Mouse (Mus musculus) bone marrow macrophage, adult 2 months (primary cell): ENCODE results near the gene Tas1r3. TPM values are rescaled to one million over a fixed set of nuclear protein-coding genes. Genes with fewer than 3 reads are reported as not detected.

Source experiments
- H3K27ac ChIP-seq: 2 replicates; pipeline ENCODE4 v1.5.1; 2012; ENCODE audit warnings: low read depth, low read length; ENCODE audit not compliant: insufficient read depth
- H3K4me1 ChIP-seq: 2 replicates; pipeline ENCODE4 v1.6.1; 2012; ENCODE audit warnings: low read length; ENCODE audit not compliant: control insufficient read depth, insufficient read depth
- H3K4me3 ChIP-seq: 2 replicates; pipeline ENCODE4 v1.5.1; 2012; ENCODE audit warnings: mild to moderate bottlenecking, low read length, moderate library complexity; ENCODE audit not compliant: insufficient read depth
- CTCF ChIP-seq: IDR thresholded peaks from 2 replicates; pipeline ENCODE4 v1.5.1; 2012; ENCODE audit warnings: low read depth, mild to moderate bottlenecking, low read length, moderate library complexity
- POLR2A ChIP-seq: IDR thresholded peaks from 2 replicates; pipeline ENCODE4 v1.6.1; 2012; ENCODE audit warnings: mild to moderate bottlenecking, low read depth, low read length, borderline replicate concordance
- polyA plus RNA-seq: library from polyadenylated mRNA; stranded (reverse); fragments of >200 nt; gene quantifications from 2 replicates; pipeline ENCODE4 v1.2.4, GENCODE M21; 2012; ENCODE audit not compliant: missing spikeins, insufficient read depth, insufficient read length

Tas1r3 gene
- polyA plus RNA-seq, 1 experiment = 0.62 TPM

DNA sequence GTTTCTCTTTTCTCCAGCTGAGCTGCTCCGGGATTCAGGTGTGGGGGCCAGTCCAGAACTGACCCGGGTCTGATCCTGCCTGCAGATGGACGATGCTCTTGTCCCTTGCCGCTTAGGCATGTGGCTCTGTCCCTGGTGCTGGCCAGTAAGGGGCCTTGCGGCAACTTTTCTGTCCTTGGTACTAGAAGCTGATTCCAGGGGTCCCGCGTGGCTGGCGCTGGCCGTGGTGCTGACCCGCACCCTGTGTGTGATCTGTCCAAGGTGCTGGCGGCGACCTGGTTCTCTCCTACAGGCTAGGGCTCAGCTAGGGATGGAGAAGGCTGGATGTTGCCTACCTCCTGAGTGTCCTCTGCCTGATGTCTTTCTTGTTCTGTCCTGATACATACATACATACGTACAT, 3.8 kb downstream of the Tas1r3 start:
- TF ChIP-seq CTCF (no peak), POLR2A (no peak)
- Histone ChIP-seq H3K4me3 (no peak overlapping the region), H3K4me1 (no peaks in the 10 kb centered on the region), H3K27ac (no peak overlapping the region)

DNA sequence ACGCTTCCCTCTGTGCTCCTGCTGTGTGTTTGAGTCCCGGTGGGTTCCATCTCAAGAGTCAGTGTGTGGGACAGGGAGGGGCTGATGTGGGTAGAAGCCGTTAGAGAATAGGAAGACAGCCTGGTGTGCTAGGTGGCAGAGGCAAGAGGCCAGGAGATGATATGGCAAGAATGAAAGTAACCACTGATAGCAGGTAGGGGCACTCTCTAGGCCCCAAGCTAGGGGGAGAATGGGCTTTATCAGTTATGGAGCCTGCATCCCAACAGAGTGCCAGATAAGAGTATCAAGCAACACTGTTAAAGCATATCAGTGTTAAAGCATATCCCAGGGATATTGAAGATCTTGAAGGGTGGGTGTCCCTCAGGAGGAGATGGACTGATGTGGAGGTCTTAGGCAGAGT, 6.3 kb downstream of the Tas1r3 start:
- Histone ChIP-seq H3K4me1 (peaks cover 14% of the 10 kb centered on the region), H3K4me3 (no peak overlapping the region), H3K27ac (no peak overlapping the region)
- TF ChIP-seq CTCF (no peak), POLR2A (no peak)

DNA sequence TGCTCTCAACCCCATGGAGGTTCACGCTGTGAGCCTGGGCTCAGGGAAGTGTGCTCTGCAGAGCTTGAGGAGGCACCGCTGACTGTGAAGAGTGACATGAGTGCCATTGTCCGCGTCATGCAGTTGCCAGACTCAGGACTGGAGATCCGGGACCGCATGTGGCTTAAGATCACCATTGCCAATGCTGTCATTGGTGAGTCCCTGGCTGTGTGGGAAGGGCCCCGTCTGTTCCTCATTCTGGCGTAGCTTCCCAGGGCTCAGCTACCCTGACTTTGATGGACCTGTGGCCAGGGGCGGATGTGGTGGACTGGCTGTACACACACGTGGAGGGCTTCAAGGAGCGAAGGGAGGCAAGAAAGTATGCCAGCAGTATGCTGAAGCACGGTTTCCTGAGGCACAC, 7.1 kb downstream of the Tas1r3 start:
- peaks cover 21% of the 10 kb centered on the region for H3K4me1 ChIP-seq
- TF ChIP-seq CTCF (no peak), POLR2A (no peak)
- no peak overlapping the region for H3K27ac ChIP-seq
- no peak overlapping the region for H3K4me3 ChIP-seq

DNA sequence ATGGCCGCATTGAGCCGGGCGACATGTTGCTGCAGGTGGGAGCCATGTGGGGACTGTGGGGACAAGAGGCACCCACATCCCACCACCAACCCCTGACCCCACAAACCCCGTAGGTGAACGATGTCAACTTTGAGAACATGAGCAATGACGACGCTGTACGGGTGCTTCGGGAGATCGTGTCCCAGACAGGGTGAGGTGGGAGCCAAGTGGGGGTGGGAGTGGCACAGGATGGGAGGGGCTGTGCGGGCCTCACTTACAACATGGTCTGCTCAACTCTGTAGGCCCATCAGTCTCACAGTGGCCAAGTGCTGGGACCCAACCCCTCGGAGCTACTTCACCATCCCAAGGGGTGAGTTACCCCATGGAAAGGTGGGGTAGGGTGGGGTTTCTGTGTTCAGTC, 8.2 kb downstream of the Tas1r3 start:
- Histone ChIP-seq H3K4me3 (no peak overlapping the region), H3K4me1 (peaks cover 25% of the 10 kb centered on the region), H3K27ac (no peak overlapping the region)
- TF ChIP-seq POLR2A (no peak), CTCF (no peak)

DNA sequence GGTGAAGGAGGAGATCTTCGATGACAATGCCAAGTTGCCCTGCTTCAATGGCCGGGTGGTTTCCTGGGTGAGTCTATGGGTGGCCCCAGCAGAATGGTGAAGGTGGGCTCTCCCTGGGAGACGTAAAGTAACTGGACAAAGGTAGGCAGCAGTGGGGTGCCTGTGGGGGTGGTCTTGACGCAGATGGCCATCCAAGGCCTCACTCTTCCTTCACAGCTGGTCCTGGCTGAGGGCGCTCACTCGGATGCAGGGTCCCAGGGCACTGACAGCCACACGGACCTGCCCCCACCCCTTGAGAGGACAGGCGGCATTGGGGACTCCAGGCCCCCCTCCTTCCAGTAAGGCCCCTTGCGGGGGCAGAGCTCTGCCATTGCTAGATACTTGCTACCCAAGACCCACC, 9.7 kb downstream of the Tas1r3 start:
- H3K4me3 ChIP-seq = no peak overlapping the region
- no peak for TF ChIP-seq CTCF
- no peak for TF ChIP-seq POLR2A
- peaks cover 38% of the 10 kb centered on the region for H3K4me1 ChIP-seq
- no peak overlapping the region for H3K27ac ChIP-seq

DNA sequence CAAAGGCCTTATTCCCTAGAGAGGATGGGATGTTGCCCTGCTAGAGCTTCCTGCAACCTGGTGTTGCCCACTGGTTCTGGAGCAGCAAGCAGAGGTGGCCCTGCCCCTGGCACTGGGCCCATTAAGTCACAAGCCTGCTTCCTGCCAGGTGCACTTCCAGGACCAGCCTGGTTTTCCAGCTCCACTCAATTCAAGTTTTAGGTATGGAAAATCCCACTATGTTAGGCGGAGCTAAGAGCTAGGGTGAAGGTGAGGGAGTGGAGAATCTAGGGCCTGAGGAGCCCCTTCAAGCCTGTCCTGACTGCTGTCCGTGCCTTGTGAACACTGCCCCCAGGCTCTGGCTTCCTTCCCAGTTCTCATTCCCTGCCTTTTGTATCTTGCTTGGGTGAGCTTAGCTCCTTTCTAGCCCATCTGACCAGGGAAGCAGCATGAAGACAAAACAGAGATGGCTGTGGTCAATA, 11.2 kb downstream of the Tas1r3 start:
- TF ChIP-seq CTCF = no peak
- no peak for TF ChIP-seq POLR2A
- H3K27ac ChIP-seq = no peak overlapping the region
- no peak overlapping the region for H3K4me3 ChIP-seq
- H3K4me1 ChIP-seq = peaks cover 39% of the 10 kb centered on the region

DNA sequence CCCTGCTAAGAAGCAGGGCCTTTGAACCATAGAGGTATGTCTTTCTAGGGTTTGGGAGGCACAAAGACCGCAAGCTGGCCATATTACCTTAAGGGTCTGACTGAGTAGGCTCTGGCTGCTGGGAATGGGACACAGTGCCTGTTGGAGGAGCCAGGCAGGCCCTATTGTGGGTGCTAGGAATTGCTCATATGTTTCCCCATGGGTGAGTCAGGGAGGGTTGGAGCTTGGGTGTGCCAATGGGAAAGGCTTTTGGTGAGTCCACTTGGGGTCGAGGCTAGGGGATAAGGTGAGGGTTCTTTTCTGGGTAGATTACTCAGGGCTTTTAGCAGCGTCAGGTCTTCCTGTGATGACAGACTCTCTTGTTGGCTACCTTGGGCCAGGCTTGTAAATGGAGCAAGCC, 11.8 kb downstream of the Tas1r3 start:
- no peak overlapping the region for H3K27ac ChIP-seq
- TF ChIP-seq CTCF = no peak
- no peak for TF ChIP-seq POLR2A
- H3K4me1 ChIP-seq = peaks cover 43% of the 10 kb centered on the region
- no peak overlapping the region for H3K4me3 ChIP-seq

DNA sequence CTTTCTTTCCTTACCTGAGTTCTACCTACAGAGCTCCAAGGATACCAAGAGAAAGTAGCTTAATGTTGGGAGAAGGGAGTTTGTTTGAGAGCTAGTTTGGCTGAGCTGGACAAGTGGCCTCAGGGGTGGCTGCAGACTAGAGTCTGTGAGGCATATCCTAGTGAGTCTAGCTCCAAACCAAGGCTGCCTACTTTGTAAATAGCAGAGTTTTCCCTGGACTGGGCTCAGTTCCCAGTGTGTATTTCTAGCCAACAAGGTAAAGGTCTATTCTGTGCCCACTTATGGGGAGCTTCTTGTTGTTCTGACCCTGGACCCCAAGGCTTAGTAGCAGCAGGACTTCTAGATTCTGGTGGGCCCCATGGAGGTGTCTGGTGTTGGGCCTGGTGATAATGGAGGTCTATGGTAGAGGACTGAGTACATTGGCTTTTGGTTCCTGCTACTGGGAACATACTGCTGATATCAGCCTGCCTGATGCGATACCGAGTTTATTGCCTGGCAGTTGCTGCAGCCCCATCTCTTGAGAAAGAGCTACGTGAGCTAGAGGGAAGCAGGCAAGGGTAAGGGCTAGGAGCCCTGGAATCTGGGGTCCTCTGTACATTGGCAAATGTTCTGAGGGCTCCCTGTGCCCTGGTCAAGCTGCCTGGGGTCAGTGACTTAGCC, 13.2 kb downstream of the Tas1r3 start:
- H3K27ac ChIP-seq = no peak overlapping the region
- no peak for TF ChIP-seq POLR2A
- TF ChIP-seq CTCF = no peak
- H3K4me3 ChIP-seq = no peak overlapping the region
- peaks cover 43% of the 10 kb centered on the region for H3K4me1 ChIP-seq

DNA sequence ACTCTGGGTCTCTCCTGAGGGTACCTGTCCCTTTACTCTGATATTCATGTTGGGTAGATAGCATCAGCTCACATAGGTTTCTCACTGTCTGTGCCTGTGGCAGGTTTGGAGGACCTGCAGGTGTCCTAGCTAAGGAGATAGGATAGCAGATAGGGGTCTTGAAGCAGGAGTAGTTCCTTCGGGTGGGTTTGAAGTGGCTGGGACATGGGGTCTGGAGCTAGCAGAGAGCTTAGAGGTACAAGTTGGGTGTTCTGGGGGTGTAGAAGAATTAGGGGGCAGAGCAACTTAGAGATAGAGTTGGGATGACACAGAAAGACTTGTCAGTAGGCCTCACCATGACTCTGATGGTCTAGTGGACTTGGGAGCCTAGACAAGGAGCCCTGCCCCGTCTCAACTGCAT, 13.8 kb downstream of the Tas1r3 start:
- H3K27ac ChIP-seq = no peak overlapping the region
- TF ChIP-seq POLR2A (no peak), CTCF (no peak)
- peaks cover 43% of the 10 kb centered on the region for H3K4me1 ChIP-seq
- no peak overlapping the region for H3K4me3 ChIP-seq

DNA sequence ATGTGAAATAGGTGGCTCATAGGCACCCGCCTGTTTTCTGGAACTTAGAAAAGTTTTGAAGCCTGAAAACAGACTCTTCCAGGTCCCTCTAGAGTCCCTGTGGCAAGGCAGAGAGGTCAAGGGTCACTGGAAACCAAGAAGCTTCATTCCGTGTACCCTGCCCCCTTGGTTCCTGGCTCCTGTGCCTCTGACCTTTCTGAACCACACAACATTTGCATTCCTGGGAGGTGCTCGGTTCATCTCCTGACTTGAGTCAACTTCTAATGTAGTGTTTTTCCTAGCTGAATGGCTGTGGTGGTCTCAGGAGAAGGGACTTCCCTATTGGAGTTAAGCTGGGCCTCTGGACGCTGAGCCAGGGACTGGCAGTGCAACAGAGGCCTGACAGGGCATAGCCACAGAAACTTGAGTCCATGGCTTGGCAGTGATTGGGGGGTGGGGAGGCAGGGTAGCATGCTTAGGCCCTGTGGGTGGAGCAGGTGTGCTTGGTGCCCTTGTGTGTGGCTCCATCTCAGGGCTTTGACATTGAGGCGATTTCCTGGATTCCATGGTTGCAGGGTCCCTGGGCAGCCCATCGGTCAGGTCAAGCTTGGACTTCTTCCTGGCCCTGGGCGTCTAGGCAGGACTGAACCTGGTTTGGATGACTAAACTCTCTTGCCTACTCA, 14.6 kb downstream of the Tas1r3 start:
- Histone ChIP-seq H3K4me1 (peaks cover 43% of the 10 kb centered on the region), H3K4me3 (peak overlapping the region; percentile 99), H3K27ac (no peak overlapping the region)
- TF ChIP-seq POLR2A (no peak), CTCF (no peak)
